Mouse (Mus musculus): Measurements from ENCODE around the gene Lrrc23. TPM values are rescaled to one million over a fixed set of nuclear protein-coding genes. Genes with fewer than 3 reads are reported as not detected.

Gene Lrrc23
- polyA plus RNA-seq, 1 experiment from 2014 or later: 3.9 TPM

- no peak for ATAC-seq (ENCODE audit: low FRiP score)
- no peaks in the 10 kb centered on the region for H3K9me3 ChIP-seq (replicated peaks)
- H3K27ac ChIP-seq: no peak overlapping the region
- H3K4me2 ChIP-seq (replicated peaks): no peak overlapping the region
- WGBS: 57% methylated on average over 19 of the region's 19 CpGs
- no peak overlapping the region for H3K4me3 ChIP-seq
- no peak overlapping the region for H3K9ac ChIP-seq
- no peaks in the 10 kb centered on the region for H3K27me3 ChIP-seq
- H3K4me1 ChIP-seq: peaks cover 10% of the 10 kb centered on the region; the same call in 1 of the 2 replicates
- H3K36me3 ChIP-seq: no peaks in the 10 kb centered on the region
Measured at GRCm38 (mm10) chr6:124732476-124733370, 46.8 kb downstream of the Lrrc23 start.

GRCm38 (mm10) chr6:124731038-124731437 is 48.5 kb downstream of the Lrrc23 start:
- 87% methylated on average over 7 of the region's 7 CpGs for WGBS
- no peak overlapping the region for H3K4me3 ChIP-seq

GRCm38 (mm10) chr6:124729850-124730705 is 49.4 kb downstream of the Lrrc23 start:
- ATAC-seq (ENCODE audit: low FRiP score): no peak
- no peak overlapping the region for H3K27ac ChIP-seq
- H3K27me3 ChIP-seq: no peaks in the 10 kb centered on the region
- no peak overlapping the region for H3K4me2 ChIP-seq (replicated peaks)
- H3K36me3 ChIP-seq: no peaks in the 10 kb centered on the region
- WGBS: 83% methylated on average over 8 of the region's 8 CpGs
- H3K4me1 ChIP-seq: peaks cover 10% of the 10 kb centered on the region; the same call in 1 of the 2 replicates
- H3K9me3 ChIP-seq (replicated peaks): no peaks in the 10 kb centered on the region
- no peak overlapping the region for H3K9ac ChIP-seq
- H3K4me3 ChIP-seq: no peak overlapping the region

More at GRCm38 (mm10) chr6:124731038-124731437, 48.5 kb downstream of the Lrrc23 start:
- Histone ChIP-seq H3K36me3 (no peaks in the 10 kb centered on the region), H3K9me3 (replicated peaks) (no peaks in the 10 kb centered on the region), H3K4me1 (peaks cover 10% of the 10 kb centered on the region; the same call in 1 of the 2 replicates), H3K9ac (no peak overlapping the region), H3K27ac (no peak overlapping the region), H3K4me2 (replicated peaks) (no peak overlapping the region), H3K27me3 (no peaks in the 10 kb centered on the region)
- ATAC-seq (ENCODE audit: low FRiP score): no peak

- 87% methylated on average over 10 of the region's 10 CpGs for WGBS
- ATAC-seq (ENCODE audit: low FRiP score): no peak
Measured at GRCm38 (mm10) chr6:124728621-124729020, 50.9 kb downstream of the Lrrc23 start.

GRCm38 (mm10) chr6:124724472-124724871 is 55.1 kb downstream of the Lrrc23 start:
- ATAC-seq (ENCODE audit: low FRiP score): no peak
- H3K4me2 ChIP-seq (replicated peaks): no peak overlapping the region
- no peak overlapping the region for H3K9ac ChIP-seq
- H3K4me3 ChIP-seq: no peak overlapping the region
- no peaks in the 10 kb centered on the region for H3K4me1 ChIP-seq
- no peaks in the 10 kb centered on the region for H3K36me3 ChIP-seq
- no peaks in the 10 kb centered on the region for H3K9me3 ChIP-seq (replicated peaks)
- H3K27me3 ChIP-seq: no peaks in the 10 kb centered on the region
- H3K27ac ChIP-seq: no peak overlapping the region
- 84% methylated on average over 10 of the region's 10 CpGs for WGBS

More at GRCm38 (mm10) chr6:124728621-124729020, 50.9 kb downstream of the Lrrc23 start:
- H3K4me2 ChIP-seq (replicated peaks): no peak overlapping the region
- no peaks in the 10 kb centered on the region for H3K27me3 ChIP-seq
- no peak overlapping the region for H3K9ac ChIP-seq
- H3K4me1 ChIP-seq: peaks cover 10% of the 10 kb centered on the region; the same call in 1 of the 2 replicates
- H3K36me3 ChIP-seq: no peaks in the 10 kb centered on the region
- H3K4me3 ChIP-seq: no peak overlapping the region
- H3K27ac ChIP-seq: no peak overlapping the region
- H3K9me3 ChIP-seq (replicated peaks): no peaks in the 10 kb centered on the region

- H3K36me3 ChIP-seq: no peaks in the 10 kb centered on the region
- 83% methylated on average over 8 of the region's 8 CpGs for WGBS
- H3K4me1 ChIP-seq: no peaks in the 10 kb centered on the region
- H3K4me2 ChIP-seq (replicated peaks): no peak overlapping the region
- no peak for ATAC-seq (ENCODE audit: low FRiP score)
- H3K4me3 ChIP-seq: no peak overlapping the region
- H3K27me3 ChIP-seq: no peaks in the 10 kb centered on the region
- no peaks in the 10 kb centered on the region for H3K9me3 ChIP-seq (replicated peaks)
- no peak overlapping the region for H3K27ac ChIP-seq
- H3K9ac ChIP-seq: no peak overlapping the region
Measured at GRCm38 (mm10) chr6:124723541-124723940, 56.0 kb downstream of the Lrrc23 start.

GRCm38 (mm10) chr6:124722876-124723473 is 56.6 kb downstream of the Lrrc23 start:
- 84% methylated on average over 6 of the region's 6 CpGs for WGBS
- H3K27ac ChIP-seq: no peak overlapping the region
- no peak overlapping the region for H3K4me2 ChIP-seq (replicated peaks)

GRCm38 (mm10) chr6:124720904-124721303 is 58.6 kb downstream of the Lrrc23 start:
- H3K4me2 ChIP-seq (replicated peaks): no peak overlapping the region
- no peaks in the 10 kb centered on the region for H3K4me1 ChIP-seq
- H3K9me3 ChIP-seq (replicated peaks): no peaks in the 10 kb centered on the region
- no peak overlapping the region for H3K4me3 ChIP-seq
- WGBS: 66% methylated on average over 11 of the region's 11 CpGs
- H3K27me3 ChIP-seq: no peaks in the 10 kb centered on the region
- no peak for ATAC-seq (ENCODE audit: low FRiP score)
- peak overlapping the region; percentile 8; the same call in 1 of the 2 replicates for H3K9ac ChIP-seq
- peaks cover 20% of the 10 kb centered on the region for H3K36me3 ChIP-seq
- no peak overlapping the region for H3K27ac ChIP-seq

More at GRCm38 (mm10) chr6:124722876-124723473, 56.6 kb downstream of the Lrrc23 start:
- H3K4me1 ChIP-seq: no peaks in the 10 kb centered on the region
- no peak for ATAC-seq (ENCODE audit: low FRiP score)
- 0 out of 2 replicates have a peak, but pooled peaks cover under 1% of the 10 kb centered on the region for H3K36me3 ChIP-seq
- no peaks in the 10 kb centered on the region for H3K9me3 ChIP-seq (replicated peaks)
- no peak overlapping the region for H3K9ac ChIP-seq
- no peaks in the 10 kb centered on the region for H3K27me3 ChIP-seq
- H3K4me3 ChIP-seq: no peak overlapping the region

Other genes starting within 250 kb of the Lrrc23 start
- gene C1s1, start 237.4 kb downstream of the Lrrc23 start, polyA plus RNA-seq (2016; fragmentation: Nextera tagmentation; extraction: Ambion mirVana): 0.65 and 1.0 TPM in 2 replicates
- not detected in 2 replicates for gene C1rb, start 209.4 kb downstream of the Lrrc23 start, polyA plus RNA-seq (2016; fragmentation: Nextera tagmentation; extraction: Ambion mirVana)
- not detected in 2 replicates for gene C1s2, start 143.6 kb downstream of the Lrrc23 start, polyA plus RNA-seq (2016; fragmentation: Nextera tagmentation; extraction: Ambion mirVana)
- 45.3 and 48.6 TPM in 2 replicates for gene Lpcat3, start 116.7 kb downstream of the Lrrc23 start, polyA plus RNA-seq (2016; fragmentation: Nextera tagmentation; extraction: Ambion mirVana)
- 131 and 138 TPM in 2 replicates for gene Emg1, start 67.5 kb downstream of the Lrrc23 start, polyA plus RNA-seq (2016; fragmentation: Nextera tagmentation; extraction: Ambion mirVana)
- 291 and 292 TPM in 2 replicates for gene Phb2, start 67.4 kb downstream of the Lrrc23 start, polyA plus RNA-seq (2016; fragmentation: Nextera tagmentation; extraction: Ambion mirVana)
- 5.6 TPM in 2 replicates for gene Ptpn6, start 41.0 kb downstream of the Lrrc23 start, polyA plus RNA-seq (2016; fragmentation: Nextera tagmentation; extraction: Ambion mirVana)
- 519 and 565 TPM in 2 replicates for gene Grcc10, start 38.4 kb downstream of the Lrrc23 start, polyA plus RNA-seq (2016; fragmentation: Nextera tagmentation; extraction: Ambion mirVana)
- gene Gm45234, start 23.7 kb downstream of the Lrrc23 start, polyA plus RNA-seq (2016; fragmentation: Nextera tagmentation; extraction: Ambion mirVana): not detected in 2 replicates
- 20.3 and 20.6 TPM in 2 replicates for gene Atn1, start 23.2 kb downstream of the Lrrc23 start, polyA plus RNA-seq (2016; fragmentation: Nextera tagmentation; extraction: Ambion mirVana)
- gene Eno2, start 10.1 kb downstream of the Lrrc23 start, polyA plus RNA-seq (2016; fragmentation: Nextera tagmentation; extraction: Ambion mirVana): 18.7 and 19.6 TPM in 2 replicates
- gene Spsb2, start 28.9 kb upstream of the Lrrc23 start, polyA plus RNA-seq (2016; fragmentation: Nextera tagmentation; extraction: Ambion mirVana): 8.7 and 9.2 TPM in 2 replicates
- 481 and 483 TPM in 2 replicates for gene Tpi1, start 34.6 kb upstream of the Lrrc23 start, polyA plus RNA-seq (2016; fragmentation: Nextera tagmentation; extraction: Ambion mirVana)
- 200 and 202 TPM in 2 replicates for gene Usp5, start 49.8 kb upstream of the Lrrc23 start, polyA plus RNA-seq (2016; fragmentation: Nextera tagmentation; extraction: Ambion mirVana)
- gene Cdca3, start 49.8 kb upstream of the Lrrc23 start, polyA plus RNA-seq (2016; fragmentation: Nextera tagmentation; extraction: Ambion mirVana): 111 and 120 TPM in 2 replicates
- 0.52 and 0.92 TPM in 2 replicates for gene Gnb3, start 60.5 kb upstream of the Lrrc23 start, polyA plus RNA-seq (2016; fragmentation: Nextera tagmentation; extraction: Ambion mirVana)
- gene P3h3, start 78.0 kb upstream of the Lrrc23 start, polyA plus RNA-seq (2016; fragmentation: Nextera tagmentation; extraction: Ambion mirVana): 34.5 and 39.6 TPM in 2 replicates
- 11.3 and 12.7 TPM in 2 replicates for gene Gpr162, start 84.3 kb upstream of the Lrrc23 start, polyA plus RNA-seq (2016; fragmentation: Nextera tagmentation; extraction: Ambion mirVana)
- gene Cd4, start 108.5 kb upstream of the Lrrc23 start, polyA plus RNA-seq (2016; fragmentation: Nextera tagmentation; extraction: Ambion mirVana): 0.06 TPM in 1 of 2 replicates, not detected in the other
- gene Lag3, start 132.0 kb upstream of the Lrrc23 start, polyA plus RNA-seq (2016; fragmentation: Nextera tagmentation; extraction: Ambion mirVana): 1.9 and 2.1 TPM in 2 replicates
- gene Ptms, start 140.4 kb upstream of the Lrrc23 start, polyA plus RNA-seq (2016; fragmentation: Nextera tagmentation; extraction: Ambion mirVana): 637 and 707 TPM in 2 replicates
- gene Mlf2, start 151.7 kb upstream of the Lrrc23 start, polyA plus RNA-seq (2016; fragmentation: Nextera tagmentation; extraction: Ambion mirVana): 462 and 488 TPM in 2 replicates
- 99.5 and 101 TPM in 2 replicates for gene Cops7a, start 185.8 kb upstream of the Lrrc23 start, polyA plus RNA-seq (2016; fragmentation: Nextera tagmentation; extraction: Ambion mirVana)
- 8.6 and 8.9 TPM in 2 replicates for gene Pianp, start 217.0 kb upstream of the Lrrc23 start, polyA plus RNA-seq (2016; fragmentation: Nextera tagmentation; extraction: Ambion mirVana)
- 21.6 and 22.3 TPM in 2 replicates for gene Zfp384, start 229.4 kb upstream of the Lrrc23 start, polyA plus RNA-seq (2016; fragmentation: Nextera tagmentation; extraction: Ambion mirVana)

All from hindbrain, embryonic 12.5 days (tissue).